Mouse (Mus musculus) heart, postnatal 0 days (tissue): ENCODE results near the gene Galc. TPM values are rescaled to one million over a fixed set of nuclear protein-coding genes. Genes with fewer than 3 reads are reported as not detected.
A peak's percentile ranks its signal among the peaks of the same experiment; 100 is the strongest.

Experiments used
- ATAC-seq: fragments of 200-750 bp; cut with Nextera tagmentation; 2 replicates; pipeline ENCODE4 v1.8.0; 2017; ENCODE audit warnings: low read depth, moderate number of reproducible peaks, moderate library complexity; ENCODE audit not compliant: insufficient read depth
- DNase-seq: peaks from one replicate; pipeline ENCODE4 v3.0.0-alpha.2; 2016; ENCODE audit warnings: low spot score
- H3K27ac ChIP-seq: fragments of 300-500 bp; sonication (generic); 2 replicates; pipeline ENCODE4 v1.5.1; 2014; ENCODE audit warnings: low read depth, mild to moderate bottlenecking
- H3K27me3 ChIP-seq: fragments of 300-500 bp; sonication (generic); 2 replicates; pipeline ENCODE4 v1.6.1; 2014; ENCODE audit warnings: low read length, mixed read lengths; ENCODE audit not compliant: control insufficient read depth, insufficient read depth
- H3K36me3 ChIP-seq: fragments of 300-500 bp; sonication (generic); replicated peaks from 2 replicates; pipeline ENCODE4 v1.6.1; 2014; ENCODE audit warnings: low read length, mixed read lengths; ENCODE audit not compliant: control insufficient read depth, insufficient read depth
- H3K4me1 ChIP-seq: fragments of 300-500 bp; sonication (generic); 2 replicates; pipeline ENCODE4 v1.6.1; 2014; ENCODE audit warnings: antibody characterized with exemption; ENCODE audit not compliant: control insufficient read depth, insufficient read depth
- H3K4me2 ChIP-seq: fragments of 300-500 bp; sonication (generic); 2 replicates; pipeline ENCODE4 v1.6.1; 2014; ENCODE audit warnings: low read depth, mild to moderate bottlenecking, low read length, moderate library complexity
- H3K4me3 ChIP-seq: fragments of 300-500 bp; sonication (generic); 2 replicates; pipeline ENCODE4 v1.5.1; 2014; ENCODE audit warnings: low read depth, low read length
- H3K9ac ChIP-seq: fragments of 300-500 bp; sonication (generic); replicated peaks from 2 replicates; pipeline ENCODE4 v1.6.1; 2014; ENCODE audit warnings: low read depth, low read length, mixed read lengths
- H3K9me3 ChIP-seq: fragments of 300-500 bp; sonication (generic); replicated peaks from 2 replicates; pipeline ENCODE4 v1.6.1; 2016; ENCODE audit warnings: low read length; ENCODE audit not compliant: control insufficient read depth
- CTCF ChIP-seq: IDR thresholded peaks from 2 replicates; pipeline ENCODE4 v1.5.1; 2016; ENCODE audit warnings: antibody characterized with exemption, control low read depth, low read depth
- EP300 ChIP-seq: IDR thresholded peaks from 2 replicates; pipeline ENCODE4 v1.6.1; 2016; ENCODE audit warnings: antibody characterized with exemption, low read depth
- WGBS: fragments of 180-500 bp; shearing (Covaris S2); extraction: QIAGEN DNeasy Blood & Tissue Kit; methylation state at CpG from one replicate; pipeline ENCODE4 v1.1.7; 2014; 5-methylcytosine and 5-hydroxymethylcytosine counted together
- polyA plus RNA-seq: library from polyadenylated mRNA; unstranded; fragments of >200 nt; fragmentation: Nextera tagmentation; extraction: Ambion mirVana; gene quantifications from 2 replicates; pipeline ENCODE4 v1.2.1, GENCODE M21; 2015
- total RNA-seq: library from RNA; depleted of rRNA; stranded (reverse); fragments of >200 nt; gene quantifications from 2 replicates; pipeline ENCODE4 v1.2.3, GENCODE M21; 2014; ENCODE audit warnings: low replicate concordance

The Galc gene
- total and polyA plus RNA-seq, 2 experiments from 2014 or later, result 4.3 to 10.5 TPM

DNA sequence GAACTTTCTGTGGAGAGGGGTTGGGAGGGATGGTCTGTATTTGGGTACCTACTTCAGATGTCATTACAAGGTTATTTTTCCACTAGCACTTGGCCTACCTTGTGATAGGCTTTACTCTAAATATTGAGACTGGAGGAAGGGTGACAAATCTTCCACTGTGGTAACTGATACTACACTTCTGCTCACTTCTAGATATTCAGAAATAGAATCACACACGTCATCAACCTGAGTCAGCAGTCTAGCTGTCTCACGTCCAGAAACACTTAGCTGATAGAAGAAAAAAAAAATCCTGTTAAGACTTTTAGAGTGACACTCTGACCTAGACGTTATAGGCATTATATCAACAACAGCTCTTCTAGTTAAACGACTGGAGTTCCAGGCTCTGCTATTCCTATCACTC is 33.0 kb upstream of the Galc start:
- 17% methylated on average over 4 of the region's 4 CpGs for WGBS
- TF ChIP-seq EP300 (no peak), CTCF (no peak)
- peak; percentile 10 for DNase-seq
- Histone ChIP-seq H3K9ac (no peak overlapping the region), H3K4me2 (no peak overlapping the region), H3K27me3 (no peaks in the 10 kb centered on the region), H3K9me3 (no peaks in the 10 kb centered on the region), H3K4me3 (no peak overlapping the region), H3K36me3 (no peaks in the 10 kb centered on the region), H3K4me1 (no peaks in the 10 kb centered on the region), H3K27ac (no peak overlapping the region)
- peak; percentile 44; the same call in 1 of the 2 replicates for ATAC-seq

DNA sequence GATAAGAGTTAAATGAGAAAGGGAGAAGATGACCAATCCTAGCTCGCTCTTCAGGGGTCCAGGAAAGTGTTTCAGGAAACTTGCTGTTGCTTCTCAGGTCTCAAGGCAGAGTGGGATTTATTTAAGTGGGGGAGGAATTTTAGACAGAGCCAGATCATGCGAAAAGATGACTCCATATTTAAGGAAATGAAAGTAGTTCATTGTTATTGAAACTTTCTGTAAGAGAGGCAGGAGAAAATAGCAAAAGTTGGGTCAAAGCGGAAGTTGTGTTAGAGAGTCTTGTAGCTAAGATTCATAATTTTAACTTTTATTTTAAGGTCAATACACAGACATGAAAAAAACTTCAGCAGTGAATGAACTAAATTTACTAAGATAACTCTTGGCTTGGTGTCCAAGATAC is 31.2 kb upstream of the Galc start:
- WGBS, result 72% methylated on average over 3 of the region's 3 CpGs
- no peaks in the 10 kb centered on the region for H3K36me3 ChIP-seq
- DNase-seq, result no peak
- H3K27me3 ChIP-seq, result no peaks in the 10 kb centered on the region
- no peaks in the 10 kb centered on the region for H3K4me1 ChIP-seq
- no peaks in the 10 kb centered on the region for H3K9me3 ChIP-seq
- no peak overlapping the region for H3K4me3 ChIP-seq
- TF ChIP-seq EP300, result no peak
- TF ChIP-seq CTCF, result no peak
- no peak overlapping the region for H3K4me2 ChIP-seq
- no peak for ATAC-seq
- H3K9ac ChIP-seq, result no peak overlapping the region
- H3K27ac ChIP-seq, result no peak overlapping the region

DNA sequence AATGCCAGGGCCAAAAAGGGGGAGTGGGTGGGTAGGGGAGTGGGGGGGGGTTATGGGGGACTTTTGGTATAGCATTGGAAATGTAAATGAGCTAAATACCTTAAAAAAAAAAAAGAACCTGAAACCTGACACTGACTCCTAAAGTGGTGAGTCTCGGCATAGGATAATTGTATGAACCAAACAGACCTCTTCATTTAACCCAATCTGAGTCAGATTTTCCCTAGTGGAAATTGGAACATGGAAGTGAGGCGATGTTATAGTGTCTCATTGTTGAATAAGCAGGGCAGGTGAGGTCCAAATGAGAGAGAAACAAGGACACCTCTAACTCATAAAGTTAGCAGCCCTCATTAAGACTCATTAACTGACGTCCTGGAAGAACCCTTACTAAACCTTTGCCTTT is 25.2 kb upstream of the Galc start:
- H3K27me3 ChIP-seq, result no peaks in the 10 kb centered on the region
- H3K4me2 ChIP-seq, result no peak overlapping the region
- no peak for ATAC-seq
- no peak for TF ChIP-seq CTCF
- no peak for TF ChIP-seq EP300
- H3K36me3 ChIP-seq, result no peaks in the 10 kb centered on the region
- WGBS, result 87% methylated on average over 3 of the region's 3 CpGs
- no peak overlapping the region for H3K4me3 ChIP-seq
- H3K27ac ChIP-seq, result no peak overlapping the region
- H3K9me3 ChIP-seq, result no peaks in the 10 kb centered on the region
- H3K9ac ChIP-seq, result no peak overlapping the region
- H3K4me1 ChIP-seq, result no peaks in the 10 kb centered on the region
- DNase-seq, result no peak

DNA sequence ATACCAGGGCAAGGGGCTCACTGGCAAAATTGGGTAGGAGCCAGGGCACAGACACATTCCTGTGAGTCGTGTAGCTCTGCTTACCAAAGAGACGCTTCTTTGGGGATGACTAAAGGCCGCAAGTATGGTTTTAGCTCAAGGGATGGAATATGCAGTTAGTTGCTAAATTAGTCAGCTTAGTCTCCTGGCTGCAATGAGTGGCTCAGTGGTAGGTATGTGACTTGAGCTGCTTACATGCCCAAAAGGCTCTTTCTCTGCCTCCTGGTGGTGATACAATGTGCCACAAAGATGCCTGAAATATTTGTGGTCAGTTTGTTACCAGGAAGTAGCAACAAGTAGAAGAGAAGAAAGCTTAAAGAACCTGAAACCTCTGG is 24.2 kb upstream of the Galc start:
- H3K27ac ChIP-seq, result no peak overlapping the region
- TF ChIP-seq CTCF (peak; percentile 38), EP300 (no peak)
- no peaks in the 10 kb centered on the region for H3K9me3 ChIP-seq
- H3K4me3 ChIP-seq, result no peak overlapping the region
- H3K4me1 ChIP-seq, result no peaks in the 10 kb centered on the region
- no peak overlapping the region for H3K9ac ChIP-seq
- WGBS, result 18% methylated on average over 3 of the region's 3 CpGs
- H3K27me3 ChIP-seq, result no peaks in the 10 kb centered on the region
- ATAC-seq (peak; percentile 51; the same call in 1 of the 2 replicates), DNase-seq (peak; percentile 15)
- no peaks in the 10 kb centered on the region for H3K36me3 ChIP-seq
- H3K4me2 ChIP-seq, result no peak overlapping the region

DNA sequence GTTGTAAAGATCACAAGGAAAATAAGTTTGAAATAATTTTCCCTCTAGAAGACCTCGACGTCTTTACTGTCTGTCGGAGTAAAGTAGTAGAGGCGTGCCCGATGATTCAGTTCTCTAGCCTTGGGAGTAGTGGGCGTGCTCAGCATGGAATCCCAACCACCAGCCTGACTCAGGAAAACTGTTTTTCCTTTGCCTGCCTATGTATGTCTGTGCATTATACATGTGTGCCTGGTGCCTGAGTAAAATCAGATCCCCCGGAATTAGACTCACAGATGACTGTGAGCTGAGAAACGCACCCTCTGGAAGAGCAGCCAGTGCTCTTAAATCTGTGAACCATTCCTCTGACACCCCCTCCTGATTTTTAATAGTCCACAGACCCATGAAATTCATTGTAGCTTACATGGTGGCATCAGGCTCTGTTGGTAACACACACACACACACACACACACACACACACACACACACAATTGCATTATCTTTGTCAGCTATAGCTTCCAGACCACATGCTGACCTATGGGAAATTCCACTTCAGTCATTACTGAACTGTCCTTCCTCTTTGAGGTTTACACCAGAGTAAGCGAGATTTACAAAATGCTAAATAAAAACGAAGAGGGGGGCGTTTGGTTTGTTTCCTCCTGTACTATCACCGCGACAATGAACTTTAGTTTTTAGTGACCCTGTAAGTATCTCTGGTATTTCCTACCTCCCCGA is 23.7 kb upstream of the Galc start:
- no peaks in the 10 kb centered on the region for H3K9me3 ChIP-seq
- H3K4me3 ChIP-seq, result no peak overlapping the region
- no peaks in the 10 kb centered on the region for H3K36me3 ChIP-seq
- H3K4me2 ChIP-seq, result no peak overlapping the region
- WGBS, result 58% methylated on average over 14 of the region's 14 CpGs
- TF ChIP-seq EP300 (no peak), CTCF (no peak)
- no peaks in the 10 kb centered on the region for H3K27me3 ChIP-seq
- H3K27ac ChIP-seq, result no peak overlapping the region
- no peak for DNase-seq
- no peaks in the 10 kb centered on the region for H3K4me1 ChIP-seq
- no peak overlapping the region for H3K9ac ChIP-seq
- ATAC-seq, result no peak

DNA sequence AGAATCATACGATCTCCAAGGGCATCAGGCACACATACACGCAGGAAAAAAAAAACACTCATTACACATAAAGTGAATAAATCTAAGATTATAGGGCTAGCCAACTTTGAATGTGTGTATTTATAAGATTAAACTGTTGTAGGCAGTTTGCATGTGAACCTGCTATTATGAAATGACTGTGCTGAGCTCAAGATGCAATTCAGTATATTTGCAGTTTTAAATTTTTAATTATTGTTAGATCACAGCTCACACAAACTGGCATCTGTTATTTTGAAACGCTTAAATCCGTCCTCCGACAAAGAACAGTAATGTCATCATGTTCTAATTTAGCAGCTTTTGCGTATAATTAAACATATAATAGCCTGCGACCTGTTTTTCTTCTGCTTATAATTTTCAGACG is 21.7 kb upstream of the Galc start:
- Histone ChIP-seq H3K4me1 (no peaks in the 10 kb centered on the region), H3K27me3 (no peaks in the 10 kb centered on the region), H3K36me3 (no peaks in the 10 kb centered on the region), H3K27ac (no peak overlapping the region), H3K9me3 (no peaks in the 10 kb centered on the region), H3K4me3 (no peak overlapping the region), H3K9ac (no peak overlapping the region), H3K4me2 (no peak overlapping the region)
- WGBS, result 70% methylated on average over 8 of the region's 8 CpGs
- no peak for DNase-seq
- TF ChIP-seq EP300 (no peak), CTCF (no peak)
- no peak for ATAC-seq
